Mouse (Mus musculus) right cerebral cortex, postnatal 36 days (tissue): ENCODE measurements around the gene Snx7.

ENCODE experiments used
- DNase-seq, 2 experiments: peaks; one replicate each; pipeline ENCODE4 v3.0.0; 2022; ENCODE audit warnings: low spot score in 2 of 2, mixed read lengths in 1 of 2

The Snx7 gene

GRCm38 (mm10) chr3:117817635-117818034 is 51.1 kb downstream of the Snx7 start:
- no peak for DNase-seq

DNA sequence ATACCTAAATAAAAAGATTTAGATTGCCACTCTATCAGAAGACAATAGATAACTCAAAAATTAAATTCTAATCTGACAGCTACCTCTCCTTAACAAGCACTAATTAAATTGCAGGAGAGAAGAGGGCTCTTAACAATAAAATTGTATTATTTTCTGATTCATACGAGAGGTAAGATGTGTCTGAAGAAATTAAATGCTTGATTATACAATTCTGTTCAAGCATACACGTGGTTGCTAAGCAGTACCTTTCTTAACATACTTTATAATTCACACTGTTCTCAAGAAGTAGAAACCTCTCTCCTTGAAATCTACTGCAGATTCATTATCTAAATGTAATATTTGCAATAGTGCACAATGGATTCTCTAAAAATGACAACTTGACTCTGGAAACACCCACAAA is 54.5 kb downstream of the Snx7 start:
- DNase-seq = no peak

- no peak for DNase-seq
These were observed 56.6 kb downstream of the Snx7 start for GRCm38 (mm10) chr3:117812135-117812534.

DNA sequence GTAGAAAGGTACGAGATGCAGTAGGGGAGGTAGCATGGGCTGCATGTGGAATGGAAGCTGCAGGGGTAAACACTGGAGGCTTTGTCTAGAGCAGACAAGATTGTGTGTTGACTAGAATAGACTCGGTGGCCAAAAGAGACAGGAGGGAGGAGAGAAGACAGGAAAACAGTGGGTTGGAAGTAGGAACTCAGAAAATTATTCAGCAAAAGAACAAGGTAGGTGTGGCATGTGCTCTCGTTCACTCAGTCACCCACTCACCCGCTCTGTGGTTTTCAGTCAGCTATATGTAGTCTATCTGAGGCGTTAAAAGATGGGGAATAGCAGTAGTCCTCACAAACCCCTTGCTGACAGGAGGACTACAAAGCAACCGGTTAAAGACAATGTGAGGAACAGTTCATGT is 63.0 kb downstream of the Snx7 start:
- no peak for DNase-seq

GRCm38 (mm10) chr3:117794501-117794900 is 74.2 kb downstream of the Snx7 start:
- no peak for DNase-seq

DNA sequence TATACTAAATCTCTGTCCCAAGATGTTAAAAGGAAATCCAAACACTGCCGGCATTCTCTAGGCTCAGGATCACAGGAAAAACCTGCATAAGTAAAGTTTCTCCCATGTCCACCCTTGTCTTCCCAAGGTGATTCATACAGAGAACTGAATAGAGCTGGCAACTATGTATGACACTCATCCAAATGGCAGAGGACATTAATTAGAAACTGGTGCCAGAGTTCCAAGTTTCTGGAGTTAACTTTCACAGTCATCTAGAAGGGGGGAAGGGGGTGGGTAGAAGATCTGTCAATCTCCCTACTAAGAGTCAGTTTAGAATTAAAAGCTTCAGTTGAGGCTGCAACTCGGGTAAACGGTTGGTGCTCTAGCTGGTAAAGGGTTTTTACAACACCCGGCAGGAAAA is 76.8 kb downstream of the Snx7 start:
- DNase-seq = no peak

- no peak for DNase-seq
These were observed 77.5 kb downstream of the Snx7 start for GRCm38 (mm10) chr3:117791273-117791672.

DNA sequence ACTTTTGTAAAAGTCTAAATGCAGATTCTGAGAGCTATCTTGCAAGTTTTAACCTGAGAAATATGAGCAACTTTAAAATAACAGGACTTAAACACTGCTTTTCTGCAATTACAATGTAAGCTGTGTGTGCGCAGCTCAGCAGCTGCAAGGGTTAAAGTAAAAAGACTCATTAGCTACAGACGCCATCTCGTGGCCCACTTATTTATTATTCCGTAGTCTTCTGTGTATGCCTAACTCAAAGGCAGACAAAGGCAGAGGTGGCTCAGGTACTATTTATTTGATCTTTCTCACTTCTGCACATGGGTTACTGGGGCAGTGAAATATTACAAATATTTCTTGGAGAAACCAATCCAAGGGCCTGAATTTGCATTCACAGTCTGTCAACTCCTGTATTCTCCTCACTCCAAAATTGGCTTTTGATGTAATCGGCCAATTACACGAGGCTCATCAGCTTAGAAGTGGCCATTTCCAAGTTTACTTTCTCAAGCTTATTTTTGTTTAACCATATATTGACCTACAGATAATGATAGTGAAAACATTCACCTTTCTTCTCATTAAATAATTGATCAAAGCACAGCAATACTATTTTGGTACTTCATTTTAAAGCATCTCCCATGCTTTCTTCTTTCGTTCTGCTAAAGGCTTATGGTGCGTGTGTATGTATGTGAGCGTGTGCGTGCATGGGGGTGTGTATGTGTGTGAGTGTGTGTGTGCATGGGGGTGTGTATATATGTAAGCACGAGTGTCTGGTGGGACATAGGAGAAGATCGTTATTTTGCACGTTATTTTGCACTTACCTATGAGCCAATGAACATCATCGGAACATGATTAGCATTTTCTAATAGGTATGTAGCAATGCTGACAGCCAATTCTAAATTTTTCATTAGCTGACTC is 79.7 kb downstream of the Snx7 start:
- DNase-seq = peak; percentile 24 to 29

- no peak for DNase-seq
These were observed 81.5 kb downstream of the Snx7 start for GRCm38 (mm10) chr3:117787247-117787646.

DNA sequence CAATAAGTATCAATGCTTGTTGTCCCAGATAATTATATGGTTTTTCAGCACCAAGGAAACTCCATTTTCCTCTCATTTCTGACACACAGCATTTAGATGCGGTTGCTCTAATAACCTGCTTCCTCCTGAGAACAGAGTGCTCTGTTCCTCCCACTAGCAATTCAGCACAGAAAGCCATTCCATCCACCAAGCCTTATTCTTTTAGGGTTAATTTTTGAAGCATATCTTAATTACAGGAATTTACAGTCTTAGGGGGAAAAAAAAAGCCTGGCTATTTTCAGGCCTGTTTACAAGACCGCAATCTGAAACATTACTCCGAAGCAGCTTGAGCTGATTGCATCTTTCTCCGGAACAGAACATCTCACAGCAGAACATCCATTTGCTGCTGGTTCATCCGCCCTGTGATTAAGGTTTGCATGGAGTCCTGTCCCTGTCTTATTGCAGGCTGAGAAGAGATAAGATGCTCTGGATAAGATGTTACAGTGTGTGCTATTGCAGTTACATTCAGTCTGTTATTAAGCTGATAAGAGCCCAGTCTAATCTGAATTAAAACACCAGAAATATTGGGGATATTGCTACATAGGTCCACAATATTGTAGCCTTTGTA is 116.5 kb downstream of the Snx7 start:
- peak in 1 of 2 experiments; percentile 13 for DNase-seq

- no peak for DNase-seq
These were observed 117.1 kb downstream of the Snx7 start for GRCm38 (mm10) chr3:117751665-117752064.

- no peak for DNase-seq
These were observed 119.5 kb downstream of the Snx7 start for GRCm38 (mm10) chr3:117749256-117749655.

GRCm38 (mm10) chr3:117739760-117740159 is 129.0 kb downstream of the Snx7 start:
- no peak for DNase-seq

GRCm38 (mm10) chr3:117732661-117733060 is 136.1 kb downstream of the Snx7 start:
- no peak for DNase-seq
